Mouse (Mus musculus) cortical plate, adult 2 months (tissue): ENCODE data around the gene Wnt10b.

Experiments
- CTCF ChIP-seq: fragments of 200-500 bp; IDR thresholded peaks from 2 replicates; pipeline ENCODE4 v1.5.1; 2011; ENCODE audit warnings: mild to moderate bottlenecking, control low read depth, low read length; ENCODE audit not compliant: insufficient read depth; ENCODE audit errors: extremely low read depth
- POLR2A ChIP-seq: fragments of 200-500 bp; IDR thresholded peaks from 2 replicates; pipeline ENCODE4 v1.6.1; 2011; ENCODE audit warnings: mild to moderate bottlenecking, low read length, control low read depth; ENCODE audit not compliant: insufficient read depth; ENCODE audit errors: extremely low read depth

- no peak for TF ChIP-seq CTCF
- TF ChIP-seq POLR2A = no peak
Observed at GRCm38 (mm10) chr15:98732006-98732531, 45.9 kb downstream of the Wnt10b start.
